Mouse (Mus musculus): Measurements from ENCODE around the gene Qdpr.

GRCm38 (mm10) chr5:45494093-45494755, 44.2 kb upstream of the Qdpr start:
- TF ChIP-seq CTCF (conservative IDR thresholded peaks at IDR 0.05; ENCODE audit: insufficient read depth, insufficient read length, low read depth, low read length) (no peak), POLR2A (IDR thresholded peaks at IDR 0.05; ENCODE audit: low read depth, low read length) (no peak)
